Mouse (Mus musculus) forebrain, embryonic 16.5 days (tissue): ENCODE measurements around the gene Arf5. TPM values are rescaled to one million over a fixed set of nuclear protein-coding genes. Genes with fewer than 3 reads are reported as not detected.

Source experiments
- ATAC-seq: fragments of 200-750 bp; cut with Nextera tagmentation; 2 replicates; pipeline ENCODE4 v1.8.0; 2017; ENCODE audit warnings: mild to moderate bottlenecking, moderate library complexity
- H3K27ac ChIP-seq: fragments of 300-500 bp; sonication (generic); 2 replicates; pipeline ENCODE4 v1.5.1; 2014; ENCODE audit warnings: low read length, control low read depth
- H3K27me3 ChIP-seq: fragments of 300-500 bp; sonication (generic); replicated peaks from 2 replicates; pipeline ENCODE4 v1.6.1; 2014; ENCODE audit warnings: low read length; ENCODE audit not compliant: control insufficient read depth, insufficient read depth
- H3K36me3 ChIP-seq: fragments of 300-500 bp; sonication (generic); 2 replicates; pipeline ENCODE4 v1.6.1; 2014; ENCODE audit not compliant: control insufficient read depth, insufficient read depth
- H3K4me1 ChIP-seq: fragments of 300-500 bp; sonication (generic); replicated peaks from 2 replicates; pipeline ENCODE4 v1.6.1; 2014; ENCODE audit warnings: low read length; ENCODE audit not compliant: control insufficient read depth, insufficient read depth
- H3K4me2 ChIP-seq: fragments of 300-500 bp; sonication (generic); 2 replicates; pipeline ENCODE4 v1.6.1; 2014; ENCODE audit warnings: mild to moderate bottlenecking, low read length, control low read depth
- H3K4me3 ChIP-seq: fragments of 300-500 bp; sonication (generic); replicated peaks from 2 replicates; pipeline ENCODE4 v1.5.1; 2014; ENCODE audit warnings: mild to moderate bottlenecking, low read length, control low read depth
- H3K9ac ChIP-seq: fragments of 300-500 bp; sonication (generic); replicated peaks from 2 replicates; pipeline ENCODE4 v1.6.1; 2014; ENCODE audit warnings: low read depth, low read length, control low read depth
- H3K9me3 ChIP-seq: fragments of 300-500 bp; sonication (generic); 2 replicates; pipeline ENCODE4 v1.6.1; 2016; ENCODE audit warnings: low read length; ENCODE audit not compliant: control insufficient read depth
- WGBS: fragments of 180-500 bp; shearing (Covaris S2); extraction: QIAGEN DNeasy Blood & Tissue Kit; methylation state at CpG from one replicate; pipeline ENCODE4 v1.1.7; 2014; 5-methylcytosine and 5-hydroxymethylcytosine counted together
- polyA plus RNA-seq: library from polyadenylated mRNA; unstranded; fragments of >200 nt; fragmentation: Nextera tagmentation; extraction: Ambion mirVana; gene quantifications from 2 replicates; pipeline ENCODE4 v1.2.1, GENCODE M21; 2015

Gene Arf5
- polyA plus RNA-seq, 1 experiment from 2014 or later, result 423 TPM

GRCm38 (mm10) chr6:28450481-28450880 is 27.1 kb downstream of the Arf5 start:
- Histone ChIP-seq H3K36me3 (no peaks in the 10 kb centered on the region), H3K4me2 (no peak overlapping the region), H3K27me3 (peaks cover 14% of the 10 kb centered on the region), H3K4me3 (no peak overlapping the region), H3K27ac (no peak overlapping the region), H3K4me1 (no peaks in the 10 kb centered on the region), H3K9me3 (no peaks in the 10 kb centered on the region), H3K9ac (no peak overlapping the region)
- no peak for ATAC-seq
- WGBS, result 22% methylated on average over 5 of the region's 5 CpGs

GRCm38 (mm10) chr6:28450977-28451376 is 27.6 kb downstream of the Arf5 start:
- H3K9ac ChIP-seq, result no peak overlapping the region
- no peak overlapping the region for H3K4me2 ChIP-seq
- no peaks in the 10 kb centered on the region for H3K36me3 ChIP-seq
- H3K4me1 ChIP-seq, result no peaks in the 10 kb centered on the region
- WGBS, result 2% methylated on average over 12 of the region's 12 CpGs
- H3K4me3 ChIP-seq, result no peak overlapping the region
- peaks cover 14% of the 10 kb centered on the region for H3K27me3 ChIP-seq
- no peak overlapping the region for H3K27ac ChIP-seq
- ATAC-seq, result peak; percentile 68
- H3K9me3 ChIP-seq, result no peaks in the 10 kb centered on the region

- no peaks in the 10 kb centered on the region for H3K36me3 ChIP-seq
- no peaks in the 10 kb centered on the region for H3K27me3 ChIP-seq
- H3K4me3 ChIP-seq, result no peak overlapping the region
- H3K4me1 ChIP-seq, result no peaks in the 10 kb centered on the region
- H3K27ac ChIP-seq, result no peak overlapping the region
- no peak overlapping the region for H3K4me2 ChIP-seq
- H3K9me3 ChIP-seq, result no peaks in the 10 kb centered on the region
- no peak overlapping the region for H3K9ac ChIP-seq
- ATAC-seq, result no peak
These were observed 35.9 kb downstream of the Arf5 start for GRCm38 (mm10) chr6:28459221-28459668.

- H3K4me1 ChIP-seq, result no peaks in the 10 kb centered on the region
- H3K27me3 ChIP-seq, result no peaks in the 10 kb centered on the region
- H3K9ac ChIP-seq, result no peak overlapping the region
- H3K4me2 ChIP-seq, result no peak overlapping the region
- no peak for ATAC-seq
- H3K27ac ChIP-seq, result no peak overlapping the region
- 11% methylated on average over 5 of the region's 5 CpGs for WGBS
- H3K4me3 ChIP-seq, result no peak overlapping the region
- no peaks in the 10 kb centered on the region for H3K36me3 ChIP-seq
- no peaks in the 10 kb centered on the region for H3K9me3 ChIP-seq
These were observed 37.2 kb downstream of the Arf5 start for GRCm38 (mm10) chr6:28460534-28460933.

GRCm38 (mm10) chr6:28464630-28465029 is 41.3 kb downstream of the Arf5 start:
- no peak for ATAC-seq
- H3K9ac ChIP-seq, result no peak overlapping the region
- WGBS, result 59% methylated on average over 6 of the region's 6 CpGs

GRCm38 (mm10) chr6:28470017-28470602 is 46.8 kb downstream of the Arf5 start:
- no peak overlapping the region for H3K4me3 ChIP-seq
- H3K27ac ChIP-seq, result no peak overlapping the region
- H3K4me1 ChIP-seq, result no peaks in the 10 kb centered on the region
- H3K36me3 ChIP-seq, result no peaks in the 10 kb centered on the region
- H3K9ac ChIP-seq, result no peak overlapping the region
- 83% methylated on average over 4 of the region's 4 CpGs for WGBS
- H3K27me3 ChIP-seq, result no peaks in the 10 kb centered on the region
- no peak for ATAC-seq
- H3K4me2 ChIP-seq, result no peak overlapping the region
- no peaks in the 10 kb centered on the region for H3K9me3 ChIP-seq

More at GRCm38 (mm10) chr6:28464630-28465029, 41.3 kb downstream of the Arf5 start:
- Histone ChIP-seq H3K4me1 (no peaks in the 10 kb centered on the region), H3K4me3 (no peak overlapping the region), H3K9me3 (no peaks in the 10 kb centered on the region), H3K27ac (no peak overlapping the region), H3K4me2 (no peak overlapping the region), H3K36me3 (no peaks in the 10 kb centered on the region), H3K27me3 (no peaks in the 10 kb centered on the region)

- H3K4me2 ChIP-seq, result no peak overlapping the region
- 83% methylated on average over 5 of the region's 5 CpGs for WGBS
These were observed 47.3 kb downstream of the Arf5 start for GRCm38 (mm10) chr6:28470621-28471020.

GRCm38 (mm10) chr6:28471284-28472035 is 48.1 kb downstream of the Arf5 start:
- Histone ChIP-seq H3K4me2 (no peak overlapping the region), H3K4me3 (no peak overlapping the region), H3K4me1 (no peaks in the 10 kb centered on the region), H3K27ac (no peak overlapping the region), H3K27me3 (no peaks in the 10 kb centered on the region), H3K9ac (no peak overlapping the region), H3K9me3 (no peaks in the 10 kb centered on the region), H3K36me3 (no peaks in the 10 kb centered on the region)
- WGBS, result 84% methylated on average over 9 of the region's 9 CpGs
- no peak for ATAC-seq

More at GRCm38 (mm10) chr6:28470621-28471020, 47.3 kb downstream of the Arf5 start:
- Histone ChIP-seq H3K27me3 (no peaks in the 10 kb centered on the region), H3K27ac (no peak overlapping the region), H3K36me3 (no peaks in the 10 kb centered on the region), H3K9ac (no peak overlapping the region), H3K4me3 (no peak overlapping the region), H3K4me1 (no peaks in the 10 kb centered on the region), H3K9me3 (no peaks in the 10 kb centered on the region)
- no peak for ATAC-seq

- Histone ChIP-seq H3K9ac (no peak overlapping the region), H3K9me3 (no peaks in the 10 kb centered on the region), H3K36me3 (no peaks in the 10 kb centered on the region), H3K4me3 (no peak overlapping the region), H3K27me3 (no peaks in the 10 kb centered on the region), H3K27ac (no peak overlapping the region), H3K4me2 (no peak overlapping the region), H3K4me1 (peaks cover 2% of the 10 kb centered on the region; the same call in 1 of the 2 replicates)
- WGBS, result 91% methylated on average over 4 of the region's 4 CpGs
- no peak for ATAC-seq
These were observed 50.9 kb downstream of the Arf5 start for GRCm38 (mm10) chr6:28474211-28474610.
